Mouse (Mus musculus) bone marrow, adult 2 months (tissue): ENCODE results near the gene Klhdc4. TPM values are rescaled to one million over a fixed set of nuclear protein-coding genes. Genes with fewer than 3 reads are reported as not detected.

Experiments used
- H3K27ac ChIP-seq: fragments of 200-500 bp; 2 replicates; pipeline ENCODE4 v1.5.1; 2012; ENCODE audit warnings: low read depth, mild to moderate bottlenecking, control low read depth, inconsistent platforms, low read length; ENCODE audit not compliant: control insufficient read depth, poor library complexity, insufficient read depth
- H3K4me1 ChIP-seq: fragments of 200-500 bp; 2 replicates; pipeline ENCODE4 v1.6.1; 2011; ENCODE audit warnings: low read length; ENCODE audit not compliant: control insufficient read depth, insufficient read depth
- H3K4me3 ChIP-seq: fragments of 200-500 bp; replicated peaks from 2 replicates; pipeline ENCODE3; 2011; ENCODE audit warnings: mild to moderate bottlenecking, low read depth, low read length, control low read depth; ENCODE audit not compliant: control insufficient read depth
- CTCF ChIP-seq: fragments of 200-500 bp; IDR thresholded peaks from 2 replicates; pipeline ENCODE4 v1.5.1; 2011; ENCODE audit warnings: low read length, control low read depth; ENCODE audit not compliant: control insufficient read depth, insufficient read depth
- POLR2A ChIP-seq: fragments of 200-500 bp; IDR thresholded peaks from 2 replicates; pipeline ENCODE4 v1.6.1; 2011; ENCODE audit warnings: low read depth, mild to moderate bottlenecking, control low read depth, low read length, borderline replicate concordance; ENCODE audit not compliant: control insufficient read depth
- WGBS: fragments of 180-500 bp; shearing (Covaris S2); methylation state at CpG from one replicate; pipeline ENCODE4 v1.1.7; 2018; 5-methylcytosine and 5-hydroxymethylcytosine counted together
- polyA plus RNA-seq: library from polyadenylated mRNA; stranded (reverse); fragments of >200 nt; gene quantifications from 2 replicates; pipeline ENCODE4 v1.2.4, GENCODE M21; 2011; ENCODE audit warnings: low replicate concordance; ENCODE audit not compliant: missing spikeins, insufficient read depth, insufficient read length

The Klhdc4 gene
- polyA plus RNA-seq, 1 experiment, result 56.2 TPM

DNA sequence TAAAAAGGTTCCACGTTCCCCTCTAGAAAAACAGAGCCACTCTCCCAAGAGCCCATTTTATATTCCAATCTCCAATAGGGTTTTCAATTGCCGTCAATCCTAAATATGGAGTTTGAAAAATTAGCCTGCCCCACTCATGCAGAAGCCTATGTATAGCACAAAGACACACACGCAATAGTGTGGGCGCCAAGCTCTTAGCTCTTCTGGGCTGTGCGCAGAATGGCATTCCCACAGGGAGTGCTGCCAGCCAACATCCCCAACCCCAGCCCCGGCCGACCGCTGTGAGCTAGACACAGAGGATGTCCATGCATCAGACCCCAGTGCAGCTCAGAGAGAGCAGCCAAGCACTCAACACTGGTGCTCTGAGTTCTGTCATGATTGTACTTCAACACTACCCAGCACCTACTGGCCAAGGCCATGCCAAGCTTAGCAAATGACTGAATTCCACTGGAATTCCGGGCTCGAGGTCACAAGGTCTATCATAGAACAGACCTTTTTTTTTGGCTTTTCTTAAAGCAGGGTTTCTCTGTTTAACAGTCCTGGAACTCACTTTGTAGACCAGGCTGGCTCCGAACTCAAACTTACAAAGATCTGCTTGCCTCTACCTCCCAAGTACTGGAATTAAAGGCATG lies 19.7 kb downstream of the Klhdc4 start:
- H3K27ac ChIP-seq, result no peak overlapping the region
- no peaks in the 10 kb centered on the region; the same call in 1 of the 2 replicates for H3K4me1 ChIP-seq
- TF ChIP-seq CTCF (no peak), POLR2A (no peak)
- no peak overlapping the region for H3K4me3 ChIP-seq
- WGBS, result 88% methylated on average over 11 of the region's 11 CpGs

DNA sequence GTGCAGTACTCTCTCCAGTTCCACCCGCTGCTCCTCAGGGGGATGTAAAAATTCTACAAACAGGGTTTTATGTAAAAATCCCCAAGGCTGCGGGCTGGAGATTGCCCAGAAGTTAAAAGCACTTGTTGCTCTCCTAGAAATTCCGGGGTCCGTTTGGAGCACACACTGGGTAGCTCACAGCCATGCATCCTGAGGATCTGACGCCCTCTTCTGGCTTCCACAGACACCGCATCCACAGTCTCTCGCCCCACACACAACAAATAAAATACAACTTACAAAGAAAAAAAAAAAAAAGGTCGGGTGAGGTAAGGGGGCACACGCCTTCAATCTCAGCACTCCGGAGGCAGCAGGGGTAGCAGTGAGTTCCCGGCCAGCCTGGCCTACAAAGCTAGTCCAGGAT lies 21.3 kb downstream of the Klhdc4 start:
- no peaks in the 10 kb centered on the region; the same call in 1 of the 2 replicates for H3K4me1 ChIP-seq
- WGBS, result 84% methylated on average over 11 of the region's 11 CpGs
- H3K4me3 ChIP-seq, result no peak overlapping the region
- H3K27ac ChIP-seq, result no peak overlapping the region
- TF ChIP-seq CTCF (peak; percentile 33; the same call in 1 of the 2 replicates), POLR2A (no peak)

DNA sequence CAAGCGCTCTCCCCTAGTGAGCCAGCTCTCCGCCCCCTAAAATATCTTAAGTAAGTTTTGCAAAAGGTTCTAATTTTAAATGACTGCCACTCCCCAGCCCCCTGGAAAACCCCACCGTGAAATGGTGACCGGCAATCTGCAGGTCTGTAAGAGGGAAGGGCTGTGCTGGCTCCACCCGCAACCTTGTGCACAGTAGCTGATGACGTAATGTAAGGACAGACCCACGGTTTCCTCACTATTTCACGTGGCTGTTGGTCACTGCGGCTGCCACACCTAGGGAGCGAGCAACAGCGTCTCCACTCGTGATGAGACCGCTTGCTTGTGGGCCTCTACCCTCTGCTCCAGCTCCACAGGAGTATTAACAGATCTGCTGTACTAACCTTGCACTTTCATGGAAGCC lies 23.2 kb downstream of the Klhdc4 start:
- WGBS, result 59% methylated on average over 13 of the region's 13 CpGs
- H3K4me1 ChIP-seq, result no peaks in the 10 kb centered on the region; the same call in 1 of the 2 replicates
- H3K4me3 ChIP-seq, result peak overlapping the region; percentile 26
- peak overlapping the region; percentile 54 for H3K27ac ChIP-seq
- TF ChIP-seq POLR2A, result no peak; the same call in 1 of the 2 replicates
- TF ChIP-seq CTCF, result no peak

DNA sequence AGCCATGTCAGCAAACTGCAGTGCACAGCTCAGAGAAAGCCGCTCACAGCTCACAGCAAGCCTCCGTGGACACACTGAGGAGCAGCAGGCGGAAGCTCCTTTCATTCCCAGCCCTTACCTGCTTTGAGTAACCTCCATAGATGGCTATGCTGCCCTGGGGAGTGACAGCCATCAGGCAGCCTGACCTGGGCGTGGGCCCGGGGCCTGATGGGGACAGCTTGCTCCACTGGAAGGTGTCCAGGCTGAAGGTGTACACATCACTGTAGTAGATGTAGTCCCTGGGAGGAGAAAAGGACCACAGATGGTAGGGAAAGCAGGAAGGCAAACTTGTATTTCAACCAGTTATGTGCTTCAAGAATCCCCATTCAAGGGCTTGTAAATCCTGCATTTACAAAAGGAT lies 24.5 kb downstream of the Klhdc4 start:
- H3K4me1 ChIP-seq, result no peaks in the 10 kb centered on the region; the same call in 1 of the 2 replicates
- 87% methylated on average over 5 of the region's 5 CpGs for WGBS
- no peak overlapping the region for H3K4me3 ChIP-seq
- TF ChIP-seq CTCF (no peak), POLR2A (no peak)
- H3K27ac ChIP-seq, result peak overlapping the region; percentile 60

DNA sequence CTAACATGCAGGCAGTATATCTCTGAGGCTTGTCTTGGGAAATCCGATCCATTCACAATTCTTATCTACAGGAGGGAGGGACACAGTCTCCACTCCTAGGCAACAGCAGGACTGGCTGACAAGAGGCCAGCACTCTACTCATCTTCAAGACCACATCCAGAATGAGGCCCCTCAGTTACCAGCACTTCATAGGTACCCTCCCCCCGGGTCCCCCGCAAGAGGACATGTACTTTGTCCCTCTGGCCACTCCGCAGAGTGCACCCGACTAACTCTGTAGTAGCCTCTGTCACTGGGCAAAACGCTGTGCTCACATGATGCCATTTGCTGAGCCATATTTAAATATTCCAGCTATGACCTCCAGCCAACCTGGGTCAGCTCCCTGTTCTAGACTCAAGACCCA lies 31.0 kb downstream of the Klhdc4 start:
- Histone ChIP-seq H3K4me1 (peaks cover 16% of the 10 kb centered on the region), H3K27ac (no peak overlapping the region), H3K4me3 (no peak overlapping the region)
- TF ChIP-seq CTCF (no peak), POLR2A (no peak)
- 89% methylated on average over 6 of the region's 6 CpGs for WGBS

DNA sequence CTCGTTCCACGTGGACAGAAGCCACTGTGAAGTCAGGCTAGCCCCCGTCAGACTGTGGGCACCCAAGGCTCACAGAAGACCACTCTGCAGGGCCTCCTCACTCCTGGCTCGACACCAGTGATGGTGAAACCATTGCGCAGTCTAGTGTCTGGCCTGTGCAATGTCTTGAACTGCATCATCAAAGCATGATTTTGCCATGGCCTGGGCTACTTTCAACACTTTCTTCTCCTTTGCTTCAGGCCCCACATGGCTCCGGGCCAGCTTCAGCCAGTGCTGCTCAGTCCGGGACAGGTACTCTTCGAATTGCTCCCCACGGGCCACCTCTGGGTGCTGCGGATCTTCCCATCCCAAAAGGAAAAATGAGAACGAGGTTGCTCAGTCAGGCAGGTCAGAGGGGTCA lies 33.0 kb downstream of the Klhdc4 start:
- no peak for TF ChIP-seq CTCF
- TF ChIP-seq POLR2A, result peak; percentile 43; the same call in 1 of the 2 replicates
- H3K4me3 ChIP-seq, result peak overlapping the region; percentile 6
- H3K27ac ChIP-seq, result peak overlapping the region; percentile 89
- WGBS, result 53% methylated on average over 11 of the region's 11 CpGs
- peaks cover 22% of the 10 kb centered on the region for H3K4me1 ChIP-seq

DNA sequence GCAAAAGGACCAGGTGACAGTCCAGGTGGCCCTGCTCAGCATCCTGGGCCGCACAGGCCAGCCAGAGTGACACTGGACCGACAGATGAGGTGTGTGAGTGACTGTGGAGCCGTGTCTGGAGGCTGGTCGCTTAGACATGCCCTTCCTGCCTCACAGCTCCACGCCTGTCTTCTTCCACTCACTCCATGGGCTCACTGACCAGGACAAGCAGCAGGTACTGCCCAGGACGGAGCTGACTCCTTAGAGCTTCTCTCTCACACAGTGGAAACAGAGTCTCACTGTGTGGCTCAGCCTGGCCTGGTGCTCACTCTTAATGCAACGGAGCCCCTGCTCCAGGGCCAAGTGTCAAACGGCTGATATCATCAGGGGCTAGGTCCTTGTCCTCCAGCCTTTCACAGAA lies 33.9 kb downstream of the Klhdc4 start:
- WGBS, result 76% methylated on average over 8 of the region's 8 CpGs
- Histone ChIP-seq H3K4me3 (no peak overlapping the region), H3K4me1 (peaks cover 22% of the 10 kb centered on the region), H3K27ac (peak overlapping the region; percentile 89)
- TF ChIP-seq POLR2A, result no peak
- no peak for TF ChIP-seq CTCF

DNA sequence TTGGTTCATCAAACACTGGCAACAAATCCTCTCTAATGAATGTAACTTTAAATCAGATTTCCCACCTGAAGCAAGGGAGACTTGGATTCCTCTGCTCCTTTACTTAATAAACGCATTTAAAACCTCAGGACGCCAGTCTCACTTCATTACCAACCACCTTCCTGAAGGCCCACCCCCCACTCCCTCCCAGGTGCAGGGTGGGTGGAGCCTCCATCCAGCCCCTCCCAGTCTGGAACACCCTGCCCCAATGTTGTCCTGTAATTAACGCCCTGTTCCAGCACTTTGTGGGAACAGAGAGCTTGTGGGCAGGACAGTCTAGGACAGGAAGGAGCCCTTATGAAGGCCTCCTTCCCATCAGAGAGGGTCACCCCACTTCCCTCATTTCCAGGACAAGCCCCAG lies 35.2 kb downstream of the Klhdc4 start:
- Histone ChIP-seq H3K4me3 (no peak overlapping the region), H3K27ac (peak overlapping the region; percentile 86)

More for the DNA sequence above, 35.2 kb downstream of the Klhdc4 start:
- TF ChIP-seq CTCF (no peak), POLR2A (no peak)
- H3K4me1 ChIP-seq, result peaks cover 22% of the 10 kb centered on the region
- 42% methylated on average over 3 of the region's 3 CpGs for WGBS
